Mouse (Mus musculus): ENCODE results near the gene Fam20b. TPM values are rescaled to one million over a fixed set of nuclear protein-coding genes. Genes with fewer than 3 reads are reported as not detected.

Gene Fam20b
- polyA plus RNA-seq (2016; fragmentation: Nextera tagmentation; extraction: Ambion mirVana), result 26.8 and 28.6 TPM in 2 replicates

GRCm38 (mm10) chr1:156718950-156719805, at the start of gene Fam20b:
Fam20b (minus strand) TSS chr1:156719086.
- Histone ChIP-seq H3K9ac (peak within 1 kb of the TSS; percentile 90), H3K9me3 (no peaks in the 10 kb centered on the region), H3K36me3 (peaks cover 2% of the 10 kb centered on the region; the same call in 1 of the 2 replicates), H3K4me2 (replicated peaks) (peak within 1 kb of the TSS; percentile 65), H3K27ac (peak within 1 kb of the TSS; percentile 72), H3K27me3 (replicated peaks) (no peaks in the 10 kb centered on the region), H3K4me1 (peaks cover 10% of the 10 kb centered on the region), H3K4me3 (peak within 1 kb of the TSS; percentile 92)
- peak; percentile 97 for ATAC-seq (ENCODE audit: low FRiP score, low read depth)
- 1% methylated on average over 42 of the region's 47 CpGs for WGBS

GRCm38 (mm10) chr1:156765311-156765710, 46.4 kb upstream of the Fam20b start:
- Histone ChIP-seq H3K36me3 (no peaks in the 10 kb centered on the region), H3K9ac (no peak overlapping the region), H3K4me3 (no peak overlapping the region), H3K4me2 (replicated peaks) (no peak overlapping the region), H3K4me1 (peaks cover 5% of the 10 kb centered on the region; the same call in 1 of the 2 replicates), H3K9me3 (peaks cover 25% of the 10 kb centered on the region), H3K27ac (no peak overlapping the region), H3K27me3 (replicated peaks) (no peaks in the 10 kb centered on the region)
- ATAC-seq (ENCODE audit: low FRiP score, low read depth), result no peak
- 89% methylated on average over 3 of the region's 3 CpGs for WGBS

- peaks cover 25% of the 10 kb centered on the region for H3K9me3 ChIP-seq
- peaks cover 5% of the 10 kb centered on the region; the same call in 1 of the 2 replicates for H3K4me1 ChIP-seq
- H3K27me3 ChIP-seq (replicated peaks), result no peaks in the 10 kb centered on the region
- H3K27ac ChIP-seq, result no peak overlapping the region
- 83% methylated on average over 6 of the region's 6 CpGs for WGBS
- no peak overlapping the region for H3K4me3 ChIP-seq
- no peak overlapping the region for H3K4me2 ChIP-seq (replicated peaks)
- no peaks in the 10 kb centered on the region for H3K36me3 ChIP-seq
- ATAC-seq (ENCODE audit: low FRiP score, low read depth), result no peak
- H3K9ac ChIP-seq, result no peak overlapping the region
Measured at GRCm38 (mm10) chr1:156764584-156764983, 45.7 kb upstream of the Fam20b start.

- Histone ChIP-seq H3K4me2 (replicated peaks) (no peak overlapping the region), H3K9ac (no peak overlapping the region), H3K4me3 (no peak overlapping the region), H3K36me3 (no peaks in the 10 kb centered on the region), H3K27me3 (replicated peaks) (no peaks in the 10 kb centered on the region), H3K27ac (no peak overlapping the region), H3K4me1 (peaks cover 5% of the 10 kb centered on the region), H3K9me3 (peaks cover 25% of the 10 kb centered on the region)
- ATAC-seq (ENCODE audit: low FRiP score, low read depth), result no peak
- WGBS, result 96% methylated on average over 6 of the region's 6 CpGs
Measured at GRCm38 (mm10) chr1:156763280-156763679, 44.4 kb upstream of the Fam20b start.

GRCm38 (mm10) chr1:156761430-156761801, 42.5 kb upstream of the Fam20b start:
- H3K9ac ChIP-seq, result no peak overlapping the region
- 0 out of 2 replicates have a peak overlapping the region, but pooled peaks have one; percentile 17 for H3K27ac ChIP-seq
- no peaks in the 10 kb centered on the region for H3K36me3 ChIP-seq
- 73% methylated on average over 10 of the region's 10 CpGs for WGBS
- H3K4me3 ChIP-seq, result no peak overlapping the region
- peaks cover 5% of the 10 kb centered on the region for H3K4me1 ChIP-seq
- no peak for ATAC-seq (ENCODE audit: low FRiP score, low read depth)
- peaks cover 14% of the 10 kb centered on the region for H3K9me3 ChIP-seq
- H3K4me2 ChIP-seq (replicated peaks), result no peak overlapping the region
- H3K27me3 ChIP-seq (replicated peaks), result no peaks in the 10 kb centered on the region

GRCm38 (mm10) chr1:156760549-156761429, 41.9 kb upstream of the Fam20b start:
- peaks cover 5% of the 10 kb centered on the region for H3K4me1 ChIP-seq
- no peak for ATAC-seq (ENCODE audit: low FRiP score, low read depth)
- H3K4me2 ChIP-seq (replicated peaks), result no peak overlapping the region

GRCm38 (mm10) chr1:156758326-156758725, 39.4 kb upstream of the Fam20b start:
- Histone ChIP-seq H3K36me3 (no peaks in the 10 kb centered on the region), H3K4me3 (no peak overlapping the region), H3K4me1 (peaks cover 27% of the 10 kb centered on the region), H3K27ac (no peak overlapping the region), H3K4me2 (replicated peaks) (no peak overlapping the region), H3K9me3 (no peaks in the 10 kb centered on the region), H3K9ac (no peak overlapping the region), H3K27me3 (replicated peaks) (no peaks in the 10 kb centered on the region)
- ATAC-seq (ENCODE audit: low FRiP score, low read depth), result no peak
- 15% methylated on average over 4 of the region's 4 CpGs for WGBS

More at GRCm38 (mm10) chr1:156760549-156761429, 41.9 kb upstream of the Fam20b start:
- Histone ChIP-seq H3K27me3 (replicated peaks) (no peaks in the 10 kb centered on the region), H3K9me3 (peaks cover 9% of the 10 kb centered on the region; the same call in 1 of the 2 replicates), H3K27ac (no peak overlapping the region), H3K36me3 (no peaks in the 10 kb centered on the region), H3K9ac (no peak overlapping the region), H3K4me3 (no peak overlapping the region)
- 62% methylated on average over 13 of the region's 13 CpGs for WGBS

GRCm38 (mm10) chr1:156754608-156755413, 35.9 kb upstream of the Fam20b start:
- no peak overlapping the region for H3K9ac ChIP-seq
- H3K36me3 ChIP-seq, result no peaks in the 10 kb centered on the region
- peaks cover 45% of the 10 kb centered on the region for H3K4me1 ChIP-seq
- H3K27me3 ChIP-seq (replicated peaks), result no peaks in the 10 kb centered on the region
- WGBS, result 30% methylated on average over 15 of the region's 15 CpGs
- no peaks in the 10 kb centered on the region for H3K9me3 ChIP-seq
- H3K4me3 ChIP-seq, result no peak overlapping the region
- H3K4me2 ChIP-seq (replicated peaks), result peak overlapping the region; percentile 28; the same call in 1 of the 2 replicates
- H3K27ac ChIP-seq, result peak overlapping the region; percentile 18; the same call in 1 of the 2 replicates
- peak; percentile 54 for ATAC-seq (ENCODE audit: low FRiP score, low read depth)

GRCm38 (mm10) chr1:156752990-156753389, 34.1 kb upstream of the Fam20b start:
- Histone ChIP-seq H3K27ac (0 out of 2 replicates have a peak overlapping the region, but pooled peaks have one; percentile 73), H3K9me3 (no peaks in the 10 kb centered on the region), H3K27me3 (replicated peaks) (no peaks in the 10 kb centered on the region), H3K9ac (no peak overlapping the region), H3K4me1 (peaks cover 45% of the 10 kb centered on the region), H3K4me2 (replicated peaks) (peak overlapping the region; percentile 48), H3K4me3 (no peak overlapping the region), H3K36me3 (no peaks in the 10 kb centered on the region)
- no peak for ATAC-seq (ENCODE audit: low FRiP score, low read depth)
- WGBS, result 52% methylated on average over 7 of the region's 7 CpGs

GRCm38 (mm10) chr1:156752020-156752724, 33.3 kb upstream of the Fam20b start:
- H3K4me3 ChIP-seq, result no peak overlapping the region

GRCm38 (mm10) chr1:156750261-156750660, 31.4 kb upstream of the Fam20b start:
- Histone ChIP-seq H3K9ac (no peak overlapping the region), H3K4me3 (no peak overlapping the region), H3K27ac (no peak overlapping the region), H3K27me3 (replicated peaks) (0 out of 2 replicates have a peak, but pooled peaks cover 3% of the 10 kb centered on the region), H3K4me2 (replicated peaks) (no peak overlapping the region), H3K4me1 (peaks cover 42% of the 10 kb centered on the region), H3K36me3 (no peaks in the 10 kb centered on the region), H3K9me3 (no peaks in the 10 kb centered on the region)
- no peak for ATAC-seq (ENCODE audit: low FRiP score, low read depth)
- 30% methylated on average over 4 of the region's 4 CpGs for WGBS

More at GRCm38 (mm10) chr1:156752020-156752724, 33.3 kb upstream of the Fam20b start:
- under 1% methylated on average over 21 of the region's 21 CpGs for WGBS
- Histone ChIP-seq H3K4me2 (replicated peaks) (peak overlapping the region; percentile 48), H3K4me1 (peaks cover 45% of the 10 kb centered on the region), H3K9ac (peak overlapping the region; percentile 5; the same call in 1 of the 2 replicates), H3K27me3 (replicated peaks) (0 out of 2 replicates have a peak, but pooled peaks cover 3% of the 10 kb centered on the region), H3K27ac (peak overlapping the region; percentile 73), H3K36me3 (no peaks in the 10 kb centered on the region), H3K9me3 (no peaks in the 10 kb centered on the region)
- peak; percentile 83 for ATAC-seq (ENCODE audit: low FRiP score, low read depth)

Data from neural tube, embryonic 12.5 days (tissue).